ENCODE assay signal across 10 mouse cellular contexts in the genomic region with DNA sequence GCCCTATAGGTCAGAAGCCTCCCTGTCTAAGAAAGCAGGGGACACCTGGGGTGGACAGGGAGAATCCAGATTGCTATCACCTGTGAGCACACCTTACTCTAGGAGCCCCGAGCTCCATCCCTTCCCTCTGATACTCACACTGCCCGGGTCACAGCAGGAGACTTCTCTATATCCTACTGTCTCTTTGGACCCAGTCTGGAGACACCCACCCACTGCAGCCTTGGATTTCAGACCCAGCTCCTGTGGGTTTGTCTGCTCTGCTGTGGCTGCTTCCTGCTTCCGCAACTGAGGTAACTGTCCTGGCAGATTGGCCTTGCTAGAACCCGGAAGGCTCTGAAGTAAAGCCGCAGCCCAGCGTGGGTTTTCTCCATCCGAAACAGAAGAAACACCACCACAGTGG. TPM values are rescaled to one million over a fixed set of nuclear protein-coding genes. Genes with fewer than 3 reads are reported as not detected.
DNase-seq lines count a peak whose midpoint lies in the region; ATAC-seq and TF ChIP-seq lines count a peak whose summit lies in the region.
"Had no signal": no experiment of that assay in that cellular context is flagged by ENCODE, and none has a peak within 500 bp of the region (broad histone marks: within the 10 kb centered on the region; RNA-seq: fewer than 3 reads in every experiment).

No protein-coding gene starts in this region.

- no peaks in the 10 kb centered on the region for H3K36me3 ChIP-seq in heart, embryonic 16.5 days (ENCODE audit: control insufficient read depth, insufficient read depth)
- no peaks in the 10 kb centered on the region for H3K36me3 ChIP-seq in limb, embryonic 12.5 days
- no peaks in the 10 kb centered on the region for H3K36me3 ChIP-seq in small intestine, adult 2 months (ENCODE audit: control insufficient read depth, insufficient read depth, low read length)
- H3K36me3 ChIP-seq: G1E had no signal

- WGBS in lung, adult 2 months: 37% methylated on average over 7 of the region's 7 CpGs
- WGBS in heart, embryonic 16.5 days: 66% methylated on average over 7 of the region's 7 CpGs
- WGBS in limb, embryonic 12.5 days: 80% methylated on average over 7 of the region's 7 CpGs
- whole genome bisulfite sequencing in small intestine, adult 2 months: 76% methylated on average over 7 of the region's 7 CpGs

- peaks cover 13% of the 10 kb centered on the region for H3K27me3 ChIP-seq in heart, embryonic 16.5 days (ENCODE audit: control insufficient read depth, insufficient read depth, low read length)
- peaks cover 50% of the 10 kb centered on the region for H3K27me3 ChIP-seq in limb, embryonic 12.5 days
- H3K27me3 ChIP-seq in small intestine, adult 2 months (ENCODE audit: control insufficient read depth, insufficient read depth, low read length): 0 out of 2 replicates have a peak, but pooled peaks cover 4% of the 10 kb centered on the region

- DNase-seq in lung, adult 2 months: peak; percentile 32
- no peak for DNase-seq in lung, postnatal 14 days
- no peak for DNase-seq in urinary bladder, postnatal 25 days (ENCODE audit: low spot score)
- DNase-seq in left cerebral cortex, postnatal 4 days: no peak
- no peak for DNase-seq in urinary bladder, postnatal 14 days (ENCODE audit: low spot score)

- peak overlapping the region; percentile 82 for H3K4me2 ChIP-seq in heart, embryonic 16.5 days (ENCODE audit: low read depth, low read length)
- peak overlapping the region; percentile 96 for H3K4me2 ChIP-seq in limb, embryonic 12.5 days

- 0 out of 2 replicates have a peak overlapping the region, but pooled peaks have one; percentile 11 for H3K9ac ChIP-seq in heart, embryonic 16.5 days (ENCODE audit: low read length)
- no peak overlapping the region for H3K9ac ChIP-seq in limb, embryonic 12.5 days (replicated peaks)

- peaks cover 6% of the 10 kb centered on the region for H3K4me1 ChIP-seq in lung, adult 2 months (ENCODE audit: control insufficient read depth, insufficient read depth, low read length)
- H3K4me1 ChIP-seq in heart, embryonic 16.5 days (ENCODE audit: control insufficient read depth, insufficient read depth, low read length): peaks cover 4% of the 10 kb centered on the region
- H3K4me1 ChIP-seq in limb, embryonic 12.5 days (replicated peaks): peaks cover 15% of the 10 kb centered on the region
- H3K4me1 ChIP-seq in small intestine, adult 2 months (ENCODE audit: control insufficient read depth, insufficient read depth, insufficient read length, low read length): no peaks in the 10 kb centered on the region

- TF ChIP-seq CTCF in lung, adult 2 months (IDR thresholded peaks at IDR 0.05; ENCODE audit: insufficient read depth, low read length): no peak
- TF ChIP-seq CTCF in small intestine, adult 2 months (IDR thresholded peaks at IDR 0.05; ENCODE audit: extremely low read depth, insufficient read length, insufficient replicate concordance, low read depth, low read length): no peak

- no peak overlapping the region for H3K27ac ChIP-seq in heart, embryonic 16.5 days (ENCODE audit: low read length)
- no peak overlapping the region for H3K27ac ChIP-seq in limb, embryonic 12.5 days
- no peak overlapping the region for H3K27ac ChIP-seq in small intestine, adult 2 months (ENCODE audit: insufficient read depth, low read depth, low read length)

- H3K9me3 ChIP-seq in heart, embryonic 16.5 days (replicated peaks; ENCODE audit: control insufficient read depth, low read length): no peaks in the 10 kb centered on the region
- no peaks in the 10 kb centered on the region for H3K9me3 ChIP-seq in limb, embryonic 12.5 days

- intact Hi-C loops in left cerebral cortex, postnatal 4 days (cut with DNase I): loop anchor here (10.0 kb wide), 2 partner anchors 233 to 593 kb away; no protein-coding TSS in a partner anchor

- TF ChIP-seq POLR2A in lung, adult 2 months (IDR thresholded peaks at IDR 0.05; ENCODE audit: borderline replicate concordance, extremely low read depth, low read depth, low read length): no peak
- TF ChIP-seq POLR2A in small intestine, adult 2 months (IDR thresholded peaks at IDR 0.05; ENCODE audit: low read depth, low read length): no peak

- ATAC-seq in heart, embryonic 16.5 days (replicated peaks; ENCODE audit: extremely low read depth, insufficient read depth, low FRiP score): no peak
- ATAC-seq in limb, embryonic 12.5 days (ENCODE audit: insufficient number of reproducible peaks, insufficient read depth, low FRiP score, low TSS enrichment, low read depth): no peak

- peak overlapping the region; percentile 74 for H3K4me3 ChIP-seq in lung, adult 2 months (replicated peaks; ENCODE audit: extremely low read depth, low read depth, low read length)
- H3K4me3 ChIP-seq in heart, embryonic 16.5 days (ENCODE audit: low read length): peak overlapping the region; percentile 70
- peak overlapping the region; percentile 51 for H3K4me3 ChIP-seq in limb, embryonic 12.5 days (replicated peaks)
- peak overlapping the region; percentile 24 for H3K4me3 ChIP-seq in small intestine, adult 2 months (ENCODE audit: low read depth, low read length)

RNA-seq across cellular contexts. Expression of a gene that starts 1.6 kb away (rescaled TPM):
- 142 and 148 TPM in 2 replicates for polyA plus RNA-seq in lung, adult 2 months (2012; rRNA removed)
- 19.2 and 21.9 TPM in 2 replicates for polyA plus RNA-seq in heart, embryonic 16.5 days (2015; fragmentation: Nextera tagmentation; extraction: Ambion mirVana)
- 13.1 and 14.3 TPM in 2 replicates for polyA plus RNA-seq in limb, embryonic 12.5 days (2016; fragmentation: Nextera tagmentation; extraction: Ambion mirVana)
- 2.6 and 3.8 TPM in 2 replicates for polyA plus RNA-seq in small intestine, adult 2 months (2012; rRNA removed)
- total RNA-seq in left cerebral cortex, postnatal 4 days (2021): 10 to 100 TPM; 28.9 to 30.6 TPM
- total RNA-seq: common myeloid progenitor, adult 5-6 weeks; G1E had no signal
- polyA plus RNA-seq: G1E had no signal

Comparison
In these comparisons a context has a peak if more than half of its experiments do, and no peak if none do; other contexts are left out.
1. H3K4me3 ChIP-seq: peak in every context shown above with its lines; median percentile 74 in lung, adult 2 months; 70 in heart, embryonic 16.5 days; 51 in limb, embryonic 12.5 days; 24 in small intestine, adult 2 months.